Mouse (Mus musculus) limb, embryonic 14.5 days (tissue): ENCODE results near the gene Laptm5. TPM values are rescaled to one million over a fixed set of nuclear protein-coding genes. Genes with fewer than 3 reads are reported as not detected.

Experiments
- ATAC-seq: fragments of 200-750 bp; cut with Nextera tagmentation; 2 replicates; pipeline ENCODE4 v1.8.0; 2017; ENCODE audit warnings: low read depth, moderate number of reproducible peaks, moderate TSS enrichment; ENCODE audit not compliant: low FRiP score
- DNase-seq: peaks from one replicate; pipeline ENCODE4 v3.0.0-alpha.2; 2015; ENCODE audit warnings: low spot score
- H3K27ac ChIP-seq: fragments of 300-500 bp; sonication (generic); replicated peaks from 2 replicates; pipeline ENCODE4 v1.5.1; 2014; ENCODE audit warnings: low read depth, mild to moderate bottlenecking, low read length, moderate library complexity, mixed read lengths
- H3K27me3 ChIP-seq: fragments of 300-500 bp; sonication (generic); 2 replicates; pipeline ENCODE4 v1.6.1; 2014; ENCODE audit warnings: low read length, mixed read lengths; ENCODE audit not compliant: control insufficient read depth, insufficient read depth
- H3K36me3 ChIP-seq: fragments of 300-500 bp; sonication (generic); 2 replicates; pipeline ENCODE4 v1.6.1; 2014; ENCODE audit warnings: mild to moderate bottlenecking, low read length, moderate library complexity, mixed read lengths; ENCODE audit not compliant: control insufficient read depth, insufficient read depth
- H3K4me1 ChIP-seq: fragments of 300-500 bp; sonication (generic); 2 replicates; pipeline ENCODE4 v1.6.1; 2014; ENCODE audit warnings: antibody characterized with exemption, low read length, mixed read lengths; ENCODE audit not compliant: control insufficient read depth, insufficient read depth
- H3K4me2 ChIP-seq: fragments of 300-500 bp; sonication (generic); replicated peaks from 2 replicates; pipeline ENCODE4 v1.6.1; 2014; ENCODE audit warnings: low read depth, mild to moderate bottlenecking, low read length, moderate library complexity; ENCODE audit not compliant: severe bottlenecking
- H3K4me3 ChIP-seq: fragments of 300-500 bp; sonication (generic); replicated peaks from 2 replicates; pipeline ENCODE4 v1.5.1; 2014; ENCODE audit warnings: low read length
- H3K9ac ChIP-seq: fragments of 300-500 bp; sonication (generic); 2 replicates; pipeline ENCODE4 v1.6.1; 2014; ENCODE audit warnings: mild to moderate bottlenecking, low read depth, low read length, moderate library complexity; ENCODE audit not compliant: severe bottlenecking
- H3K9me3 ChIP-seq: fragments of 300-500 bp; sonication (generic); 2 replicates; pipeline ENCODE4 v1.6.1; 2016; ENCODE audit warnings: low read length; ENCODE audit not compliant: control insufficient read depth
- POLR2A ChIP-seq: fragments of 200-500 bp; IDR thresholded peaks from 2 replicates; pipeline ENCODE4 v1.8.0; 2012; ENCODE audit warnings: inconsistent platforms, mild to moderate bottlenecking, moderate library complexity, borderline replicate concordance; ENCODE audit not compliant: insufficient read depth, insufficient read length; ENCODE audit errors: extremely low read depth
- WGBS: fragments of 180-500 bp; shearing (Covaris S2); extraction: QIAGEN DNeasy Blood & Tissue Kit; methylation state at CpG from one replicate; pipeline ENCODE4 v1.1.7; 2014; 5-methylcytosine and 5-hydroxymethylcytosine counted together
- polyA plus RNA-seq, 2 experiments: library from polyadenylated mRNA; depleted of rRNA in 1 of 2; stranded (reverse) in 1 of 2; unstranded in 1 of 2; fragments of >200 nt; fragmentation: Nextera tagmentation in 1 of 2; extraction: Ambion mirVana in 1 of 2; gene quantifications; 2 replicates each; pipeline versions ENCODE4 v1.2.1 to v1.2.3; 2012 to 2014

Gene Laptm5
- polyA plus RNA-seq (2012; rRNA removed) (45.5 and 55.1 TPM in 2 replicates), polyA plus RNA-seq (2014; fragmentation: Nextera tagmentation; extraction: Ambion mirVana) (69.2 and 75.8 TPM in 2 replicates)

DNA sequence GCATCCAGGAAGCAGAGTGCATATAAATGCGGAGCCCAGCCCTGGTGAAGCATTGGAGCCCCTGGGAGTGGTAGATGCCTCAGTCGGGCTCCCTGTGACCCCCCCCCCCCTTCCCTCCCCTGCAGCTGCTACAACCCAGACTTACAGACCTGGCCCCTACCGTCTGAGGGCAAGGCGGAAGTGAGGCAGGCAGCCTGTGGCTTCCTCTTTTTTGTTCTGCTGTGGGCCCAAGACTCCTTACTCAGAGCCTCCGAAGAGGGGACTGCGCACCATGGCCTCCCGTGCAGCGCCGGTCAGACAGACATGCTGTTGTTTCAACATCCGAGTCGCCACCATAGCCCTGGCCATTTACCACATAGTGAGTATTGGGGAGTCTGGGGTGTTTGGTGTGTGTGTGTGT is at the start of gene Laptm5:
Gene Laptm5, plus strand, starts transcription at position 49 of the 400 bp plus-strand sequence.
- H3K4me3 ChIP-seq: no peak within 1 kb of the TSS
- DNase-seq (no peak), ATAC-seq (no peak)
- no peaks in the 10 kb centered on the region for H3K27me3 ChIP-seq
- H3K4me2 ChIP-seq: no peak within 1 kb of the TSS
- no peaks in the 10 kb centered on the region for H3K36me3 ChIP-seq
- 0 out of 2 replicates have a peak within 1 kb of the TSS, but pooled peaks have one; percentile 14 for H3K9ac ChIP-seq
- no peak within 1 kb of the TSS for H3K27ac ChIP-seq
- no peaks in the 10 kb centered on the region for H3K9me3 ChIP-seq
- no peak for TF ChIP-seq POLR2A
- H3K4me1 ChIP-seq: peaks cover 9% of the 10 kb centered on the region; the same call in 1 of the 2 replicates
- 57% methylated on average over 11 of the region's 11 CpGs for WGBS

DNA sequence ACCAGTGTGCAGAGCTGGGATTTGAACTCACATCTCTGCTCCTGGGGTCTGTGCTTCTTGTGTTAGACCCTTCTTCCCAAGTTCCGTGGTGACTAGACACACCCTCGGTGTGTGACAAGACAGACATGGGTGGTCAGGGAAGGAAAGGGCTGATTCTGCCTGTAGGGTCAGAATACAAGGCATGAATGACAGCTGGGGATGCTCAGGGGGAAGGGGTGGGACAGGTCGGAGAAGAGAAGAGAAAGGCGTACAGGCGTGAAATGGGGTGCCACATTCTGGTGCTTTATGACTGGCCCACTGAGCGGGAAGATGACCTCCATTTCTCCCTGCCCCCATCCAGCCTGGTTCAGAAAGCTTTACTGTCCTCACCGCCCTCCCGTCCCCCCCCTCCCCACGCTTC is 47.5 kb upstream of the Laptm5 start:
- no peak overlapping the region for H3K4me2 ChIP-seq
- 42% methylated on average over 6 of the region's 9 CpGs for WGBS
- DNase-seq: no peak
- ATAC-seq: no peak
- no peak overlapping the region for H3K4me3 ChIP-seq
- no peaks in the 10 kb centered on the region for H3K9me3 ChIP-seq
- TF ChIP-seq POLR2A: no peak
- H3K36me3 ChIP-seq: no peaks in the 10 kb centered on the region
- no peak overlapping the region for H3K27ac ChIP-seq
- H3K27me3 ChIP-seq: peaks cover 9% of the 10 kb centered on the region; the same call in 1 of the 2 replicates
- no peak overlapping the region for H3K9ac ChIP-seq
- peaks cover 22% of the 10 kb centered on the region for H3K4me1 ChIP-seq

DNA sequence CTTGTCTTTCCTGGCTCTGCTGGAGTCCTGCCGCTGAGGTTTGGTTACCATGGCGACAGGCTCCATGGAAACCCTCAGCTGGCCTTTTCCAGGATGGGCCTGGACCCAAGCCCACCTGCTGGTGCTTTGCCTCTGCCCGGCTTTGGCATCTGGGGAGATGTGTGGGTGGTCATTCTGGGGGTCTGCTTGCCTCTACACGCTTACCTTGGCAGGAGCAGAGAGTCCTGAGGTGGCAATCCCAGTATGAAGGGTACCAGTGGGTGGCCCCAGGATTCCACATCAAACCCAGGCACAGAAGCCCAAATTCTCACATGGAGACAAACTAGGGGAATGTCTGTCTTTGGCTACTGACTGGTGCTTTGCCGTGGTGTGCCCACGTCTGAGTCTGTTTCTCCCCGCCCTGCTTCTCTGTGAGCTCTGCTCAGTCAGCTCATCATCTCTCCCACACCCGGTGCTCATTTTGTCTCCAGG is 47.0 kb upstream of the Laptm5 start:
- Histone ChIP-seq H3K4me1 (peaks cover 22% of the 10 kb centered on the region), H3K36me3 (no peaks in the 10 kb centered on the region), H3K4me2 (no peak overlapping the region), H3K27me3 (peaks cover 9% of the 10 kb centered on the region; the same call in 1 of the 2 replicates), H3K9me3 (no peaks in the 10 kb centered on the region), H3K27ac (no peak overlapping the region), H3K4me3 (no peak overlapping the region), H3K9ac (no peak overlapping the region)
- TF ChIP-seq POLR2A: no peak
- ATAC-seq (peak; percentile 42; the same call in 1 of the 2 replicates), DNase-seq (peak; percentile 46)
- WGBS: 20% methylated on average over 8 of the region's 8 CpGs

GRCm38 (mm10) chr4:130867940-130868339 is 45.0 kb upstream of the Laptm5 start:
- no peaks in the 10 kb centered on the region for H3K27me3 ChIP-seq

DNA sequence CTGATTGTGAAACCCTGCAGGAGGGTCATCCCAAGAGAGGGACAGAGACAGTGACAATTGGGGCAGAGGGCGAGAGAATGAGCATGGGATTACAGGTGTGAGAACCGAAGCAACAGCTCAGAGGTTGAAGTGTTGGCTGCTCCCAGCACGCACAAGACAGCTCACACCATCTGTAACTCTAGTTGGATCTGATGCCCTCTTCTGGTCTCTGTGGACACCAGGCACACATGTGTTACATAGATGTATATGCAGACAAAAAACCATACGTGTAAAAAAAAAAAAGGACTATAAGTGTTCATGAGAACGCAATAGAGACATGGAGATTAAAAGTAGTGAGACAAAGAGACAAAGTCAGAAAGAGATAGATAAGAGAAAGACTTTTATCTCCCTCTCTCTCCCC is 44.1 kb upstream of the Laptm5 start:
- 46% methylated on average over 5 of the region's 5 CpGs for WGBS
- no peak overlapping the region for H3K9ac ChIP-seq
- no peak for TF ChIP-seq POLR2A
- no peak overlapping the region for H3K27ac ChIP-seq
- H3K9me3 ChIP-seq: no peaks in the 10 kb centered on the region
- H3K27me3 ChIP-seq: no peaks in the 10 kb centered on the region
- no peak overlapping the region for H3K4me2 ChIP-seq
- H3K4me1 ChIP-seq: peaks cover 9% of the 10 kb centered on the region; the same call in 1 of the 2 replicates
- ATAC-seq (no peak), DNase-seq (no peak)
- H3K4me3 ChIP-seq: no peak overlapping the region
- H3K36me3 ChIP-seq: no peaks in the 10 kb centered on the region

More at GRCm38 (mm10) chr4:130867940-130868339, 45.0 kb upstream of the Laptm5 start:
- ATAC-seq: no peak
- TF ChIP-seq POLR2A: no peak
- H3K9ac ChIP-seq: no peak overlapping the region
- H3K27ac ChIP-seq: no peak overlapping the region
- H3K4me3 ChIP-seq: no peak overlapping the region
- no peaks in the 10 kb centered on the region for H3K36me3 ChIP-seq
- WGBS: 64% methylated on average over 6 of the region's 6 CpGs
- H3K9me3 ChIP-seq: no peaks in the 10 kb centered on the region
- no peak overlapping the region for H3K4me2 ChIP-seq
- DNase-seq: no peak
- peaks cover 9% of the 10 kb centered on the region; the same call in 1 of the 2 replicates for H3K4me1 ChIP-seq
